Mouse (Mus musculus): ENCODE measurements around the gene Ggt5. TPM values are rescaled to one million over a fixed set of nuclear protein-coding genes. Genes with fewer than 3 reads are reported as not detected.

The Ggt5 gene
- polyA plus RNA-seq (2015; fragmentation: Illumina TruSeq; extraction: RNeasy Lipid Tissue Mini Kit (QIAGEN cat#74804); ENCODE audit: insufficient read depth, low read depth, low replicate concordance) = 2.0 TPM

GRCm38 (mm10) chr10:75589129-75589528 is at the start of gene Ggt5:
TSS of gene Ggt5 (plus strand) at chr10:75589340.

DNA sequence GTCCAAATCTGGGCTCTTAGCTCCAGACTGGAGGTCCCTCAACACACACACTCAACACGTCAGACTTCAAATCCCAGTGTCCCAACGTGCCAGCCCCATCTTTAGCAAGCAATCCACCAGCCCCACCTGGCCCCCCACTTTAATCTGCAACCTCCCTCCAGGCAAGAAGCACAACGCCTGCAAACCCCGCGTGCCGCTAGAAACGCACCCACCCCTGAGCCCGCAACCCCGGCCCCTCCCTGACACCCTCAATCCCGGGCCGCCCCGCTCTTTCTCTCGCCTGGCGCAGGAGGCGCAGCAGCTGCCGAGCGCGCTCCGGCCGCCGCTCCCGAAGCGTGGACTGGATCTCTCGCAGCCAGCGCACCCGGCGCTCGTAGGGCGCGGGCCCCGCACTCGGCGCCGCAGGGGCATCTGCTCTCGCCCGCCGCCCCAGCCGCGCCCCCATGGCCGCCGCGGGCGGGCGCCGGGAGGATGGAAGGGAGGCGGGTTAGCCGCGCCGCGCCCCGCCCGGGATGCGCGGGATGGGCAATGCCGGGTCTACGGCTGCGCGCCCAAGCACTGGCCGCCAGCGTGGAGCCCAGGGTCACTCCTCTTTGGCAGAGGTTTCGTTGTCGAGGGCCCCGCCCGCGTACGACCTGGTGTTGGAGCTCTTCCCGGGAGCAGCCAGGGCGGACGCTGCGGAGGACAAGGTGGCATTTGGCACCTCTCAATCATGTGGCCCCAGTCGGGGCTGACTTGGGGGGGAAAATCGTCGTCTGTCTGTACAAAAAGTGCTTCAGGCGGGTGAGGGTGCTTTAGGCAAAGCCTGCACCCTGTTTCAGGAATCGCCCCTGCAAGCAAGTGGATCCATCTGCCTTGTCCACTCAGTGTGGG is 29.2 kb upstream of the Ggt5 start, which contains the start of gene Lrrc75b:
Gene Lrrc75b, minus strand, starts transcription at position 655 of the 873 bp plus-strand sequence.

DNA sequence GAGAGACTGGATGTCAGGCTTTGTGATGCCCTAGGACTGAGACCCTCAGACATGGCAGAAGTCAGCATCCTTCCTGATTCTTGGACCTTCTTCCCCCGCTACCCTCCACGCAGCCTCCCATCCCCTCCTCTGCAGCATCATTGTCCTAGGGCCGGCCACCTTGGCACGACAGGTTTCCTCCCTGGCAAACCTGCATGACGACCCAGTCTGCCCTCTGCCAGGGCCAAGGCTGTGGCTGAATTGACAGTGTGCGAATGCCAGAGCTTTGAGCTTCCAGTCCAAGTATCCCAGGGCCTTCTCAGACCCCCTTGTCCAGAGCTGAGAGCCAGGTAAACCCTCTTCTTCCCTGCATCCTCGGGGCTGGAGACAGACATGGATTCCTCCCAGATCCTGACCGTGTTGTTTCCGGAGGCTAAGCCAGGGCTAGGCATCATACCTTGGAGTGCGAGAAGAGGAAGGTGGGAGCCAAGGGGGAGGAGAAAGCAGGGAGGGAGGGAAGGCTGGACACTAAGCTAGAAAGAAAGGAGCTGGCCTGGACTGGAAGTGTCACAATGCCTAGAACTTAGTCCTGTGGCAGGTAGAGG is 28.0 kb upstream of the Ggt5 start, which contains the start of gene Ggt1:
Gene Ggt1, plus strand, starts transcription at position 534 of the 584 bp plus-strand sequence.

DNA sequence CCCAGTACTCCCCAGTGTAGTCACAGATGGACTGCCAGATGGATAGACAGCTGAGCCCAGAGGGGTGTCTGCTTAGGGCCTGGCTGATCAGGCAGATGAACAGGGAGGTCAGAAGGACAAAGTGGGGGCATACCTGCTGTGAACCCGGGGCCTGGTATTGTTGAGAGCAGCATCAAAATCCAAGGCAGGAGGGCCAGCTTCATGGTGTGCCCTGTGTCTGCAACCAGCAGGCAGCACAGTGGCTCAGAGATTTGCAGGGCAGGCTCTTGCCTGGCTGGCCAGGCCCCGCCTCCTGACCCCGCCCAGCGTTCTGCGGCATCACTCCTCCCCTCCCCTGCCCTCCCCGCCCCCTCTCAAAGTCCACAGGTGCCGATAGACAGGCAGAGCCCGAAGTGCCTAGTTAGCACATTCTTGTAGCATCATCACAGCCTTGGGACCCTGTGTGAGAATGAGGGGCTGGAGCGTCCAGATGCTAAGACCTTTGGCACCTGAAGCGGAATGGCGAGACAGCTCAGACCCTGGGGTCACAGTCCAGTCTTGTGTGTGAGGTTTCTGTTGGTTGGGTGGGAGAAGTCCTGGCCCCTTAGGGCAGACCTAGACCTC is 54.7 kb downstream of the Ggt5 start, which contains the start of gene Susd2:
Gene Susd2, minus strand, starts transcription at position 268 of the 603 bp plus-strand sequence.

Other genes starting within 250 kb of the Ggt5 start
- 3.7 TPM for gene Upb1, start 188.2 kb upstream of the Ggt5 start, polyA plus RNA-seq (2015; fragmentation: Illumina TruSeq; extraction: RNeasy Lipid Tissue Mini Kit (QIAGEN cat#74804); ENCODE audit: insufficient read depth, low read depth, low replicate concordance)
- 13.6 TPM for gene Snrpd3, start 71.8 kb upstream of the Ggt5 start, polyA plus RNA-seq (2015; fragmentation: Illumina TruSeq; extraction: RNeasy Lipid Tissue Mini Kit (QIAGEN cat#74804); ENCODE audit: insufficient read depth, low read depth, low replicate concordance)
- 17.1 TPM for gene Gucd1, start 71.4 kb upstream of the Ggt5 start, polyA plus RNA-seq (2015; fragmentation: Illumina TruSeq; extraction: RNeasy Lipid Tissue Mini Kit (QIAGEN cat#74804); ENCODE audit: insufficient read depth, low read depth, low replicate concordance)
- 1.8 TPM for gene Lrrc75b, start 29.0 kb upstream of the Ggt5 start, polyA plus RNA-seq (2015; fragmentation: Illumina TruSeq; extraction: RNeasy Lipid Tissue Mini Kit (QIAGEN cat#74804); ENCODE audit: insufficient read depth, low read depth, low replicate concordance)
- 317 TPM for gene Ggt1, start 27.7 kb upstream of the Ggt5 start, polyA plus RNA-seq (2015; fragmentation: Illumina TruSeq; extraction: RNeasy Lipid Tissue Mini Kit (QIAGEN cat#74804); ENCODE audit: insufficient read depth, low read depth, low replicate concordance)
- 6.1 TPM for gene Susd2, start 54.7 kb downstream of the Ggt5 start, polyA plus RNA-seq (2015; fragmentation: Illumina TruSeq; extraction: RNeasy Lipid Tissue Mini Kit (QIAGEN cat#74804); ENCODE audit: insufficient read depth, low read depth, low replicate concordance)
- gene Cabin1, start 175.0 kb downstream of the Ggt5 start, polyA plus RNA-seq (2015; fragmentation: Illumina TruSeq; extraction: RNeasy Lipid Tissue Mini Kit (QIAGEN cat#74804); ENCODE audit: insufficient read depth, low read depth, low replicate concordance) = 25.9 TPM
- 16.3 TPM for gene Ddt, start 184.1 kb downstream of the Ggt5 start, polyA plus RNA-seq (2015; fragmentation: Illumina TruSeq; extraction: RNeasy Lipid Tissue Mini Kit (QIAGEN cat#74804); ENCODE audit: insufficient read depth, low read depth, low replicate concordance)
- not detected for gene Gm20441, start 191.6 kb downstream of the Ggt5 start, polyA plus RNA-seq (2015; fragmentation: Illumina TruSeq; extraction: RNeasy Lipid Tissue Mini Kit (QIAGEN cat#74804); ENCODE audit: insufficient read depth, low read depth, low replicate concordance)
- gene Gstt3, start 192.1 kb downstream of the Ggt5 start, polyA plus RNA-seq (2015; fragmentation: Illumina TruSeq; extraction: RNeasy Lipid Tissue Mini Kit (QIAGEN cat#74804); ENCODE audit: insufficient read depth, low read depth, low replicate concordance) = 13.3 TPM
- gene Gstt1, start 209.2 kb downstream of the Ggt5 start, polyA plus RNA-seq (2015; fragmentation: Illumina TruSeq; extraction: RNeasy Lipid Tissue Mini Kit (QIAGEN cat#74804); ENCODE audit: insufficient read depth, low read depth, low replicate concordance) = 30.6 TPM
- gene Gstt4, start 233.2 kb downstream of the Ggt5 start, polyA plus RNA-seq (2015; fragmentation: Illumina TruSeq; extraction: RNeasy Lipid Tissue Mini Kit (QIAGEN cat#74804); ENCODE audit: insufficient read depth, low read depth, low replicate concordance) = not detected
- gene Gstt2, start 248.1 kb downstream of the Ggt5 start, polyA plus RNA-seq (2015; fragmentation: Illumina TruSeq; extraction: RNeasy Lipid Tissue Mini Kit (QIAGEN cat#74804); ENCODE audit: insufficient read depth, low read depth, low replicate concordance) = 17.0 TPM

All from pancreas, adult 10 weeks (tissue).